Mouse (Mus musculus): Measurements from ENCODE around the gene Ndufs1. TPM values are rescaled to one million over a fixed set of nuclear protein-coding genes. Genes with fewer than 3 reads are reported as not detected.

The Ndufs1 gene
- polyA plus RNA-seq, 1 experiment from 2014 or later: 86.5 TPM

- DNase-seq (ENCODE audit: low spot score) (no peak), ATAC-seq (ENCODE audit: low FRiP score, low TSS enrichment) (no peak)
- H3K27me3 ChIP-seq (ENCODE audit: control insufficient read depth, insufficient read depth, low read length): no peaks in the 10 kb centered on the region
- no peaks in the 10 kb centered on the region for H3K9me3 ChIP-seq (ENCODE audit: control insufficient read depth, low read length)
- H3K36me3 ChIP-seq (ENCODE audit: control insufficient read depth, insufficient read depth, low read length): no peaks in the 10 kb centered on the region
- no peak for TF ChIP-seq CTCF (IDR thresholded peaks at IDR 0.05; ENCODE audit: low read depth)
- TF ChIP-seq EP300 (optimal IDR thresholded peaks at IDR 0.05): no peak
- 88% methylated on average over 1 of the region's 1 CpGs for WGBS
- no peak overlapping the region for H3K27ac ChIP-seq (replicated peaks)
- H3K4me3 ChIP-seq (ENCODE audit: low read depth, low read length): no peak overlapping the region
- H3K4me1 ChIP-seq (replicated peaks; ENCODE audit: control insufficient read depth, insufficient read depth): no peaks in the 10 kb centered on the region
- no peak overlapping the region for H3K9ac ChIP-seq (ENCODE audit: low read length)
- no peak overlapping the region for H3K4me2 ChIP-seq (replicated peaks; ENCODE audit: low read depth)
Observed at GRCm38 (mm10) chr1:63203471-63203870, 26.8 kb upstream of the Ndufs1 start.

GRCm38 (mm10) chr1:63201672-63202071 lies 25.0 kb upstream of the Ndufs1 start:
- no peaks in the 10 kb centered on the region for H3K9me3 ChIP-seq (ENCODE audit: control insufficient read depth, low read length)
- H3K4me3 ChIP-seq (ENCODE audit: low read depth, low read length): no peak overlapping the region
- no peak overlapping the region for H3K4me2 ChIP-seq (replicated peaks; ENCODE audit: low read depth)
- no peak for DNase-seq (ENCODE audit: low spot score)
- TF ChIP-seq EP300 (optimal IDR thresholded peaks at IDR 0.05): no peak
- no peak for TF ChIP-seq CTCF (IDR thresholded peaks at IDR 0.05; ENCODE audit: low read depth)
- H3K27ac ChIP-seq (replicated peaks): no peak overlapping the region
- no peaks in the 10 kb centered on the region for H3K27me3 ChIP-seq (ENCODE audit: control insufficient read depth, insufficient read depth, low read length)
- no peaks in the 10 kb centered on the region for H3K36me3 ChIP-seq (ENCODE audit: control insufficient read depth, insufficient read depth, low read length)
- no peak for ATAC-seq (ENCODE audit: low FRiP score, low TSS enrichment)
- no peak overlapping the region for H3K9ac ChIP-seq (ENCODE audit: low read length)
- WGBS: 80% methylated on average over 1 of the region's 1 CpGs
- no peaks in the 10 kb centered on the region for H3K4me1 ChIP-seq (replicated peaks; ENCODE audit: control insufficient read depth, insufficient read depth)

DNA sequence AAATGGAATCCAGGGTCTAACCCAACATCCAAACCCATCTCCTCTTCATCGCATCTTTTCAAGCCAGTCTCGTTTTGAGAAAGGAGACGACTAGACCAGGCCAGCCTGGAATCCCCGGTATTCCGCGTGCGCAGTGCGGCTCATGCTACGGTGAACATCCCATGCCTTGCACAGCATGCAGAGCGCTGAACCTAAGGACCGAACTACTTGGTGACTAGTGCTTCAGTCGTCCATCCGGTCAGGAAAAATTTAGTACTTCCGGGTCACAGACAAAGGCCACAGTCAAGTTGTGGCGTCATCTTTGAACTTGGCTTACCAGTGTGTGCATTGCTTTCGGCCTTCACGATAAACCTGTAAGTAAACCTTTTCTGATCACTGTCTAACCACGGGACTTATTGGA lies 23.7 kb upstream of the Ndufs1 start:
- ATAC-seq (ENCODE audit: low FRiP score, low TSS enrichment) (no peak), DNase-seq (ENCODE audit: low spot score) (no peak)
- TF ChIP-seq CTCF (IDR thresholded peaks at IDR 0.05; ENCODE audit: low read depth) (no peak), EP300 (optimal IDR thresholded peaks at IDR 0.05) (no peak)
- Histone ChIP-seq H3K4me1 (replicated peaks; ENCODE audit: control insufficient read depth, insufficient read depth) (no peaks in the 10 kb centered on the region), H3K4me2 (replicated peaks; ENCODE audit: low read depth) (no peak overlapping the region), H3K4me3 (ENCODE audit: low read depth, low read length) (no peak overlapping the region), H3K27me3 (ENCODE audit: control insufficient read depth, insufficient read depth, low read length) (no peaks in the 10 kb centered on the region), H3K36me3 (ENCODE audit: control insufficient read depth, insufficient read depth, low read length) (no peaks in the 10 kb centered on the region), H3K9me3 (ENCODE audit: control insufficient read depth, low read length) (no peaks in the 10 kb centered on the region), H3K27ac (replicated peaks) (no peak overlapping the region), H3K9ac (ENCODE audit: low read length) (no peak overlapping the region)
- 96% methylated on average over 18 of the region's 18 CpGs for WGBS

DNA sequence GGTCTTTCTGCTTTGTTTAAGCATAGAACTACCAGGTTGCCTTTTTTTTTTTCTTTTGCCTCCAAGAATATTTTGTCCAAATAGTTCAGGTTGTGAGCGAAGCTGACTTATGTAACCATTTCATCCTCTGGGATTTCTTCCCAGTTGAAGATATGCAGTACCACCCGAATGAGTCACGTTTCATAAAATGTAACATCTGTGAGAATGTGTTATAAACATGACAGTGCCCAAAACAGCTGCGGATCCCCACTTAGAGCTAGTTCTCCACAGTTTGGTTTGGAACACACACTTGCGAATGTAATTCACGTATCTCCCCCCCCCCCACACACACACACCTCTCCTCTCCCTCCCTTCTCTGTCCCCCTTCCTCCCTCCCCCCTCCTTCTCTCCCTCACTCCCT lies 22.8 kb upstream of the Ndufs1 start:
- H3K4me2 ChIP-seq (replicated peaks; ENCODE audit: low read depth): no peak overlapping the region
- no peak overlapping the region for H3K27ac ChIP-seq (replicated peaks)
- H3K9ac ChIP-seq (ENCODE audit: low read length): no peak overlapping the region
- 69% methylated on average over 6 of the region's 6 CpGs for WGBS
- DNase-seq (ENCODE audit: low spot score) (no peak), ATAC-seq (ENCODE audit: low FRiP score, low TSS enrichment) (no peak)
- no peak overlapping the region for H3K4me3 ChIP-seq (ENCODE audit: low read depth, low read length)
- no peaks in the 10 kb centered on the region for H3K27me3 ChIP-seq (ENCODE audit: control insufficient read depth, insufficient read depth, low read length)
- H3K36me3 ChIP-seq (ENCODE audit: control insufficient read depth, insufficient read depth, low read length): no peaks in the 10 kb centered on the region
- TF ChIP-seq CTCF (IDR thresholded peaks at IDR 0.05; ENCODE audit: low read depth): no peak
- TF ChIP-seq EP300 (optimal IDR thresholded peaks at IDR 0.05): no peak
- no peaks in the 10 kb centered on the region for H3K4me1 ChIP-seq (replicated peaks; ENCODE audit: control insufficient read depth, insufficient read depth)
- no peaks in the 10 kb centered on the region for H3K9me3 ChIP-seq (ENCODE audit: control insufficient read depth, low read length)

- no peak overlapping the region for H3K4me2 ChIP-seq (replicated peaks; ENCODE audit: low read depth)
- DNase-seq (ENCODE audit: low spot score) (no peak), ATAC-seq (ENCODE audit: low FRiP score, low TSS enrichment) (no peak)
- H3K9me3 ChIP-seq (ENCODE audit: control insufficient read depth, low read length): no peaks in the 10 kb centered on the region
- H3K27ac ChIP-seq (replicated peaks): no peak overlapping the region
- no peak overlapping the region for H3K4me3 ChIP-seq (ENCODE audit: low read depth, low read length)
- WGBS: 35% methylated on average over 5 of the region's 5 CpGs
- H3K9ac ChIP-seq (ENCODE audit: low read length): no peak overlapping the region
- TF ChIP-seq CTCF (IDR thresholded peaks at IDR 0.05; ENCODE audit: low read depth): no peak
- no peaks in the 10 kb centered on the region for H3K27me3 ChIP-seq (ENCODE audit: control insufficient read depth, insufficient read depth, low read length)
- H3K36me3 ChIP-seq (ENCODE audit: control insufficient read depth, insufficient read depth, low read length): no peaks in the 10 kb centered on the region
- no peaks in the 10 kb centered on the region for H3K4me1 ChIP-seq (replicated peaks; ENCODE audit: control insufficient read depth, insufficient read depth)
Observed at GRCm38 (mm10) chr1:63195848-63196512, 19.3 kb upstream of the Ndufs1 start.

DNA sequence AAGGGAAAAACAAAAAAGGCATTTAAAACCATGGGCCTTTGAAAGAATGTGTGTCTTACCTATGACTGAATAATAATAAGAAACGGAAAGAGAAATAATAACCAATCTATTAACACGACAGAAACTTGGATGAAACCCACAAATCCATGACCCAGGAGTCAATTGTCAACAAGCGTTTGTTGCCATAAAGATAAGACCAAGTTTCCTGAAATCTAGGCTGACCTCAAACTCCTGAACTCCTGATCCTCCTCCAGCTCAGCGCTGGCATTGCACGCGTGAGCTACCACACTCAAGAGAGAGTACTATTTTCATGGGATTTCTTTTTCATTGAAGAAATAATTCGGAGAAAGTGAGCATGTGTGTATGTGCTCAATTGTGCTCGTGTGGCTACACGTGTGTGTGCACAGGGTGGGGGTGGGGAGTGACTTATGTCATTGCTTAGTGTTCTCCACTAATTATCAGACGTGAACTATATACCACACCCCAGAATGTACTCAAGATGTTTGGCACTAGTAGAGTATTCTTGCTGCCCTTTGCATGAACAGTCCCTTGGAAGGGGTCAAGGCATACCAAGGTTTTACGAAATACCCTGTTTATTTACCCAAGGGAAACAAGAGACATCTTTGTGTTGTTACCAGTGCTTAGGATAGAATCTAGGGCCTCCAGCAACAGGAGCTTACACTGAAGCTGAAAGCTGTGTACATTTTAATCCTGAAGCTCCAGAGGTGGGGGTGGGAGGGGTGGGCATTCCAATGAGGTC lies 15.9 kb upstream of the Ndufs1 start:
- no peaks in the 10 kb centered on the region for H3K4me1 ChIP-seq (replicated peaks; ENCODE audit: control insufficient read depth, insufficient read depth)
- TF ChIP-seq EP300 (optimal IDR thresholded peaks at IDR 0.05) (no peak), CTCF (IDR thresholded peaks at IDR 0.05; ENCODE audit: low read depth) (no peak)
- H3K36me3 ChIP-seq (ENCODE audit: control insufficient read depth, insufficient read depth, low read length): no peaks in the 10 kb centered on the region
- H3K27ac ChIP-seq (replicated peaks): no peak overlapping the region
- no peak for DNase-seq (ENCODE audit: low spot score)
- WGBS: 73% methylated on average over 11 of the region's 11 CpGs
- 0 out of 2 replicates have a peak, but pooled peaks have one; percentile 18 for ATAC-seq (ENCODE audit: low FRiP score, low TSS enrichment)
- no peak overlapping the region for H3K4me2 ChIP-seq (replicated peaks; ENCODE audit: low read depth)
- no peaks in the 10 kb centered on the region for H3K9me3 ChIP-seq (ENCODE audit: control insufficient read depth, low read length)
- H3K9ac ChIP-seq (ENCODE audit: low read length): no peak overlapping the region
- no peaks in the 10 kb centered on the region for H3K27me3 ChIP-seq (ENCODE audit: control insufficient read depth, insufficient read depth, low read length)
- no peak overlapping the region for H3K4me3 ChIP-seq (ENCODE audit: low read depth, low read length)
